Mouse (Mus musculus) kidney, postnatal 36 days (tissue): ENCODE measurements at regions not wholly inside any gene's neighbourhood (a gene's known extent, or its start where the extent isn't known, plus 50 kb on each side); places are given as distances from the start of the nearest gene placed in this dataset.
A peak's percentile ranks its signal among the peaks of the same experiment; 100 is the strongest.
"Not testable (repeated sequence)": the region's sequence is repeated elsewhere in the genome, so short reads cannot be mapped to it uniquely, and the experiment has no call there.

Source experiments
- DNase-seq, 2 experiments: peaks; one replicate each; pipeline ENCODE4 v3.0.0; 2021 to 2022; ENCODE audit warnings: mixed read lengths in 2 of 2

DNA sequence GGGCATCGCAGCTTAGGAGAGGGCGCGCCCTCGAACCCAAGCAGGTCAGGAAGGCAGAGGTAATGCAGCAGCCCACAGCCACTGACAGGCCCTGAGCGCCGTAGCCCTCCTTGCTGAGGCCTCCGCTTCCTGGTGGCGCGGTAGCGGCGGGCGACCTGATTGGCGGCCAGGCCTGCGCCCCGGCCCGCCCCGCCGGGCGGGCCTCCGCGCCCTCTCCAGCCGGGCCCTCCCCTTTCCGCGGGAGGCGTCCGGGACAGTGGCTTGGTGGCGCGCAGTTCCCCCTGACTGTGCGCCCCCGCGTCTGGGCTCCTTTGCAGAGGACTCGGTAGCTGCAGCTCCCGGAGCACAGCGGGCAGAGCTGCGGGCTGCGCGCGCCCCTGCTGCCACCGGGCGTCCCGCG, 242.1 kb downstream of the Gm21863 start:
- peak in 1 of 2 experiments; percentile 0 for DNase-seq

- DNase-seq, result not testable (repeated sequence)
Measured at GRCm38 (mm10) chr12:20196905-20197304, 242.6 kb downstream of the Gm21863 start.

DNA sequence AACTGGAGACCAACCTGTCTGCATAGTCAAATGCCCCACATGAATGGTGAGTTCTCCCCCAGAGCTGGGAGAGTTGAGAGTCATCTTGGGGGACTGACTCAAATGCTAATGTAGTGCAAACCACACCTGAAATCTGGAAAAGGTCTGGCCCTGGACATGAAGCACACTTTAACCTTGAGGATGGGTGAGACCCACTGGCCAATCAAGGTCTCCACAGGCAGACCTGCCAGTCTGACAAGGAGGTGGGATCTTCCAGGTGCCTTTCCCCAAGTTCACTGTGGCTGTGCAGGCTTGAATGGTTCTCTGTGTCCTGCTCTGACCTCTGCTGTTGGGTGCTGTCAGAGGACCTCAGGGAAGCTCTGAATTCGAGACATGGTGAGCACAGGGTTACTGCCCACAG, 269.6 kb downstream of the Gm21863 start:
- DNase-seq, result not testable (repeated sequence)

- DNase-seq, result not testable (repeated sequence)
Measured at GRCm38 (mm10) chr12:20226831-20227230, 272.5 kb downstream of the Gm21863 start.

DNA sequence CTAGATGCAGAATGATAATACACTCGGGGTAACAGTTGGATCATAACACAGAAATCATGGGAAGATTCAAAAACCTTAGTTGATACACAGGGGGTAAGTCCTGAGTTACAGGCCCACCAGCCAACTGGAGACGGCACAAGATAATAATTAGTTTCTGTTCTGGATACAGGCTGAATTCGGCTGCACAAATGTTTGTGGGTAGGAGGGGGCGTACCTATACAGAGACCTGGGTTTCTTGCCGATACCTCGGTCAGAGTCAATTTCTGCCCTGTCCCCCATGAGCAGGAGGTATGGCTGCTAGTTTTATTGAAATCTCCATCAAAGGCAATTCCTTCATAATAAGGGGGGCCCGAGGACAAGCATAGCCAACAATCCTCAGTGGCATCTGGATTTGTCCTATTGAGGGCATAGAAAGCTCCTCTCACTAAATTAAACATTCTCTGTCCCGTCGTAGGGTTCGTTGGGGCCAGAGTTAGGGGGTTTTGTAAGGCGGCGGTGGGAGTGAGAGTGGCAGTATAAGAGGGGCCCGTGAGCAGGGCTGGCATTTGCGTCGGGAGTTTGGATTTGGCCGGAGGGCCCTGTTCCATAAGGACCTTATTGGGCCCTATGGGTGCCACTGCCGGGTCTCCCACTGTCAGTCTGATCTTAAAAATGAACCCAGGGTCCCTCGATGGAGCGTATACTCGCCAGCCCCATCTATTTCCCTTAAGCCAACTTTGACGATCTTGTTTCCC, 273.3 kb downstream of the Gm21863 start:
- not testable (repeated sequence) for DNase-seq

DNA sequence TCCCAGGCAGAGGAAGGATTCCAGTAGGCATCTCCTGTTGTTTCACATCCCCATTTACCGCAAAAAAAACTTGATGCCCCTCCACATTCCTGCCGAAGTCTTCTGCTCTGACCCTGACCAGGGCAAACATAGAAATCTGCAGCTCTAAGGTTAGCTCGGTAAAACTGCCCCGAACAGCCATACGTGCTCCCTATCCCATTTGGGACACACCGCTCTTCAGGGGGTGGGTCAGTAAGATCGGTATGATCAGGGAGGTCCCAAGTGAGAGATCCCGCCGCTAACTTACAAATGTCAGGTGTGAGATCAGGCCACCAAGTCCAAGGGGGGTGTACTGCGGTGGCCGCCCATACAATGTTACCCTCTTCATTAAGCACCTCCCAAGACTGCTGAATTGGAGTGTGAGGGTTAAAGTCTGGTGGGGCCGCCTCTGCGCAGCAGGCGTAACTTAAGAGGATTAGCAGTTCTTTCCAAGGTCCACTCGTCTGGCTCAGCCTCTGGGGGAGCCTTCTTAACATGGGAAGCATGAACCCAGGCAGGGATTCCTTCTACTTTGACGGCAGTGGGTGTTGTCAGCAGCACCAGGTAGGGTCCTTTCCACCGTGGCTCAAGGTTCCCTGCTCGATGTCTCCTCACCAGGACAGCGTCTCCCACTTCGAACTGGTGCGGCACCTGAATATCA, 274.2 kb downstream of the Gm21863 start:
- DNase-seq, result not testable (repeated sequence)

DNA sequence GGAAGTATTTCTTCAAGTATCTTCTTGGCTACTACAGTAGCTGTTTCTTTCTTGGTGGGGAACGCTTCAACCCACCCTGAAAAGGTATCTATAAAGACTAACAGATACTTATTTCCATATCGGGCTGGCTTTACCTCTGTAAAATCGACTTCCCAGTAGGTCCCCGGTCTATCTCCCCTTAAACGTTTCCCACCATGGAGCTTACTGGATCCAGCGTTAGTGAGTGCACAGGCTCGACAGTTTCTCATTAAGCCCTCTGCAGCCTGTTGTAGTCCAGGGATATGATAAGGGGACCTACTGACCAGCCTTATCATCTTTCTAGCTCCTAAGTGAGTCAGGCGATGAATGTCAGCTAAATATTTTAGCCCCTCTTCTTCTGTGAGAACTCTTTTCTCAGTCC, 275.1 kb downstream of the Gm21863 start:
- not testable (repeated sequence) for DNase-seq

GRCm38 (mm10) chr12:20230141-20230892, 276.0 kb downstream of the Gm21863 start:
- DNase-seq, result peak in 1 of 2 experiments; percentile 2

- DNase-seq, result no peak
Measured at GRCm38 (mm10) chr12:20230893-20231235, 276.6 kb downstream of the Gm21863 start.

GRCm38 (mm10) chr12:20231528-20231927, 277.2 kb downstream of the Gm21863 start:
- DNase-seq, result peak in 1 of 2 experiments; percentile 1

DNA sequence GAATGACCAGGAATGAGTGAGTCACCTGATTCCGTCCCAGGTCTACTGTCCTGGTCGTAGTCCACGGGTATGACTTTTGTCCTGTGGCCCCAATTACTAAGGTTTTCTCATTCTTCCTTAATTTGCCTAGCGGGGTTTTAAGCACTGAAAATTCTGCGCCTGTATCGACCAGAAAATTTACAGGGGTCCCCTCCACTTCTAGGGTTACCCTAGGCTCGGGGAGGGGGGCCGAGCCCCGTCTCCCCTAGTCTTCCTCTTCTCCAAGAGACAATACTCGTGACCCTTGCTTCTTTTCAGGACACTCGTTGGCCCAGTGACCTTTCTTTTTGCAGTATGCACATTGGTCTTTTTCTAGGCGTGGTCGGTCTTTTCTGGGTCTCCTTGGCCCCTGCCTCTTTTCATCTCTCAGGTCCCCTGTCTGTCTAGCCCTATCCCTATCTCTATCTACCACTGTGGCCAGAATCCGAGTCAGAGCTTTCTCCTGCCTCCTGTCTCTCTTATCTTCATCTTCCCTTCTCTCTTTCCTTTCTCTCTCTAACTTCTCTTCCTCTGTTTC, 277.8 kb downstream of the Gm21863 start:
- peak in 1 of 2 experiments; percentile 2 for DNase-seq

- DNase-seq, result peak in 1 of 2 experiments; percentile 2
Measured at GRCm38 (mm10) chr12:20232746-20233453, 278.6 kb downstream of the Gm21863 start.

- DNase-seq, result no peak
Measured at GRCm38 (mm10) chr12:20233454-20233831, 279.1 kb downstream of the Gm21863 start.

GRCm38 (mm10) chr12:20233871-20234307, 279.6 kb downstream of the Gm21863 start:
- peak in 1 of 2 experiments; percentile 2 for DNase-seq
